Comparison of ENCODE assay signal across 8 mouse cellular contexts in genomic region chr4:152328691-152329090, GRCm38 (mm10). TPM values are rescaled to one million over a fixed set of nuclear protein-coding genes. Genes with fewer than 3 reads are reported as not detected.
A peak's percentile ranks its signal among the peaks of the same experiment; 100 is the strongest.
DNase-seq lines count a peak whose midpoint lies in the region; ATAC-seq and TF ChIP-seq lines count a peak whose summit lies in the region.
"Had no signal": no experiment of that assay in that cellular context is flagged by ENCODE, and none has a peak within 500 bp of the region (broad histone marks: within the 10 kb centered on the region; RNA-seq: fewer than 3 reads in every experiment).

No protein-coding gene starts in this region.

- no peaks in the 10 kb centered on the region; the same call in 1 of the 2 replicates for H3K36me3 ChIP-seq in kidney, adult 2 months (ENCODE audit: control insufficient read depth, insufficient read depth, low read length)
- peaks cover 62% of the 10 kb centered on the region for H3K36me3 ChIP-seq in kidney, embryonic 14.5 days (ENCODE audit: control insufficient read depth, insufficient read depth, low read length)
- peaks cover 47 to 61% of the 10 kb centered on the region in 2 experiments for H3K36me3 ChIP-seq in CH12.LX (replicated peaks in 1 of 2; ENCODE audit: control insufficient read depth in 1 of 2, insufficient read depth in 1 of 2, low read length in 1 of 2)
- H3K36me3 ChIP-seq in limb, embryonic 10.5 days: peaks cover 68% of the 10 kb centered on the region
- H3K36me3 ChIP-seq in forebrain, embryonic 16.5 days (ENCODE audit: control insufficient read depth, insufficient read depth): peaks cover 26% of the 10 kb centered on the region

- TF ChIP-seq POLR2A in kidney, adult 2 months (IDR thresholded peaks at IDR 0.05; ENCODE audit: low read depth, low read length): no peak
- no peak for TF ChIP-seq POLR2A in CH12.LX (IDR thresholded peaks at IDR 0.05; ENCODE audit: low read depth, low read length)

- no peak for ATAC-seq in kidney, embryonic 14.5 days (ENCODE audit: low FRiP score, low TSS enrichment)
- ATAC-seq in forebrain, embryonic 16.5 days: no peak

- H3K4me2 ChIP-seq in kidney, embryonic 14.5 days (replicated peaks; ENCODE audit: low read depth, low read length): no peak overlapping the region
- H3K4me2 ChIP-seq in CH12.LX (ENCODE audit: insufficient read depth, low read depth, poor library complexity, severe bottlenecking): 0 out of 2 replicates have a peak overlapping the region, but pooled peaks have one; percentile 16
- H3K4me2 ChIP-seq in forebrain, embryonic 16.5 days (ENCODE audit: low read length): no peak overlapping the region
- H3K4me2 ChIP-seq: embryonic facial prominence, embryonic 13.5 days had no signal

- peak; percentile 30 for DNase-seq in kidney, adult 2 months
- peak; percentile 72 for DNase-seq in CH12.LX (ENCODE audit: extremely low read depth)
- peak; percentile 59 for DNase-seq in Muller cell, postnatal 12 days (ENCODE audit: inconsistent ontology term)
- peak; percentile 62 for DNase-seq in limb, embryonic 10.5 days (ENCODE audit: low spot score)
- peak; percentile 51 to 54 for DNase-seq in thymus, postnatal 36 days

- TF ChIP-seq CTCF in kidney, adult 2 months (conservative IDR thresholded peaks at IDR 0.05; ENCODE audit: insufficient read depth, insufficient read length, low read depth, low read length): peak; percentile 46
- peak; percentile 32 to 70; a peak in 3 of 4 replicates for TF ChIP-seq CTCF in CH12.LX (conservative IDR thresholded peaks at IDR 0.05 in 1 of 2, IDR thresholded peaks at IDR 0.05 in 1 of 2; ENCODE audit: low read depth in 2 of 2, low read length in 2 of 2)

- 74% methylated on average over 6 of the region's 6 CpGs for WGBS in kidney, adult 2 months
- 75% methylated on average over 6 of the region's 6 CpGs for WGBS in kidney, embryonic 14.5 days
- 76% methylated on average over 6 of the region's 6 CpGs for WGBS in limb, embryonic 10.5 days
- WGBS in forebrain, embryonic 16.5 days: 78% methylated on average over 6 of the region's 6 CpGs

- TF ChIP-seq EP300 in CH12.LX (IDR thresholded peaks at IDR 0.05; ENCODE audit: low read length): no peak

- dilution Hi-C loops in CH12.LX (cut with MboI; ENCODE audit: extremely low pct_ligation_motif_present, extremely low pct_unique_long_range_greater_than_20kb, low sequenced_read_pairs): no loop called here

- in situ Hi-C loops in CH12.LX (cut with MboI; ENCODE audit: low pct_ligation_motif_present, low pct_unique_long_range_greater_than_20kb, low sequenced_read_pairs): loop anchor here (5.0 kb wide), 1 partner anchor 109 kb away; no protein-coding TSS in a partner anchor

- peak; percentile 39 for TF ChIP-seq RAD21 in CH12.LX (IDR thresholded peaks at IDR 0.05; ENCODE audit: low read depth, low read length)

- no peak overlapping the region for H3K27ac ChIP-seq in kidney, adult 2 months (ENCODE audit: insufficient read depth, low read depth, low read length)
- no peak overlapping the region for H3K27ac ChIP-seq in kidney, embryonic 14.5 days (ENCODE audit: low read depth, low read length)
- H3K27ac ChIP-seq in CH12.LX (ENCODE audit: insufficient read depth, low read depth): peak overlapping the region; percentile 18; the same call in 1 of the 2 replicates
- H3K27ac ChIP-seq in limb, embryonic 10.5 days: no peak overlapping the region
- H3K27ac ChIP-seq in forebrain, embryonic 16.5 days (ENCODE audit: low read length): no peak overlapping the region
- H3K27ac ChIP-seq: embryonic facial prominence, embryonic 13.5 days had no signal

- H3K9ac ChIP-seq in kidney, embryonic 14.5 days (ENCODE audit: low read depth, low read length): no peak overlapping the region
- H3K9ac ChIP-seq in CH12.LX (ENCODE audit: insufficient read depth, low read depth): no peak overlapping the region
- H3K9ac ChIP-seq in forebrain, embryonic 16.5 days (replicated peaks; ENCODE audit: low read depth, low read length): no peak overlapping the region
- H3K9ac ChIP-seq: embryonic facial prominence, embryonic 13.5 days had no signal

- peaks cover 13% of the 10 kb centered on the region for H3K4me1 ChIP-seq in kidney, adult 2 months (ENCODE audit: control insufficient read depth, insufficient read depth, low read length)
- peaks cover 9% of the 10 kb centered on the region for H3K4me1 ChIP-seq in kidney, embryonic 14.5 days (ENCODE audit: control insufficient read depth, insufficient read depth, low read length)
- peaks cover 3 to 57% of the 10 kb centered on the region in 2 experiments; a peak in 3 of 4 replicates for H3K4me1 ChIP-seq in CH12.LX (ENCODE audit: control insufficient read depth in 1 of 2, insufficient read depth in 2 of 2)
- peaks cover 21% of the 10 kb centered on the region for H3K4me1 ChIP-seq in limb, embryonic 10.5 days
- peaks cover 21% of the 10 kb centered on the region for H3K4me1 ChIP-seq in forebrain, embryonic 16.5 days (replicated peaks; ENCODE audit: control insufficient read depth, insufficient read depth, low read length)

- no peak overlapping the region for H3K4me3 ChIP-seq in kidney, adult 2 months (ENCODE audit: insufficient read depth, low read depth, low read length)
- H3K4me3 ChIP-seq in kidney, embryonic 14.5 days (ENCODE audit: low read length): no peak overlapping the region
- H3K4me3 ChIP-seq in CH12.LX (replicated peaks in 1 of 3; ENCODE audit: low read depth in 2 of 3, low read length in 2 of 3, poor library complexity in 1 of 3): peak overlapping the region in 1 of 3 experiments; percentile 30
- H3K4me3 ChIP-seq in limb, embryonic 10.5 days: no peak overlapping the region
- H3K4me3 ChIP-seq in forebrain, embryonic 16.5 days (replicated peaks; ENCODE audit: low read length): no peak overlapping the region
- H3K4me3 ChIP-seq: embryonic facial prominence, embryonic 13.5 days had no signal

- no peaks in the 10 kb centered on the region for H3K9me3 ChIP-seq in kidney, embryonic 14.5 days (ENCODE audit: control insufficient read depth, low read length)
- peaks cover 3% of the 10 kb centered on the region for H3K9me3 ChIP-seq in CH12.LX (replicated peaks; ENCODE audit: low read length)
- H3K9me3 ChIP-seq in limb, embryonic 10.5 days (replicated peaks): no peaks in the 10 kb centered on the region
- no peaks in the 10 kb centered on the region for H3K9me3 ChIP-seq in forebrain, embryonic 16.5 days (ENCODE audit: control insufficient read depth, low read length)
- H3K9me3 ChIP-seq: embryonic facial prominence, embryonic 13.5 days had no signal

- no peaks in the 10 kb centered on the region for H3K27me3 ChIP-seq in kidney, adult 2 months (replicated peaks; ENCODE audit: control insufficient read depth, insufficient read depth, low read length)
- no peaks in the 10 kb centered on the region for H3K27me3 ChIP-seq in kidney, embryonic 14.5 days (ENCODE audit: control insufficient read depth, insufficient read depth, low read length)
- H3K27me3 ChIP-seq in CH12.LX (replicated peaks): no peaks in the 10 kb centered on the region
- H3K27me3 ChIP-seq in limb, embryonic 10.5 days (ENCODE audit: low read depth, poor library complexity, severe bottlenecking): no peaks in the 10 kb centered on the region
- H3K27me3 ChIP-seq in forebrain, embryonic 16.5 days (replicated peaks; ENCODE audit: control insufficient read depth, insufficient read depth, low read length): no peaks in the 10 kb centered on the region
- H3K27me3 ChIP-seq: embryonic facial prominence, embryonic 13.5 days had no signal

- H3K79me2 ChIP-seq in CH12.LX (replicated peaks; ENCODE audit: control insufficient read depth, extremely low read depth, insufficient read depth, poor library complexity, severe bottlenecking): peaks cover 57% of the 10 kb centered on the region

RNA-seq across cellular contexts. Expression of gene Rpl22, which starts 3.1 kb away (rescaled TPM):
- polyA plus RNA-seq in kidney, adult 2 months (2012; rRNA removed): 45.4 and 90.1 TPM in 2 replicates
- 475 and 692 TPM in 2 replicates for polyA plus RNA-seq in kidney, embryonic 14.5 days (2014; fragmentation: Nextera tagmentation; extraction: Ambion mirVana)
- total RNA-seq in CH12.LX (2012; rRNA removed) (1,590 and 1,720 TPM in 2 replicates), CH12.LX (2014; rRNA removed) (1,936 and 1,966 TPM in 2 replicates)
- 1,935 and 2,300 TPM in 2 replicates for polyA plus RNA-seq in CH12.LX (2012; ENCODE audit: insufficient read length, low read depth)
- 352 and 417 TPM in 2 replicates for polyA plus RNA-seq in limb, embryonic 10.5 days (2016; fragmentation: Nextera tagmentation; extraction: Ambion mirVana)
- 173 and 196 TPM in 2 replicates for polyA plus RNA-seq in forebrain, embryonic 16.5 days (2015; fragmentation: Nextera tagmentation; extraction: Ambion mirVana)

RNA-seq across cellular contexts. Expression of gene Chd5, which starts 9.8 kb away (rescaled TPM):
- 0.16 and 0.34 TPM in 2 replicates for polyA plus RNA-seq in kidney, adult 2 months (2012; rRNA removed)
- 0.03 and 0.04 TPM in 2 replicates for polyA plus RNA-seq in kidney, embryonic 14.5 days (2014; fragmentation: Nextera tagmentation; extraction: Ambion mirVana)
- total RNA-seq in CH12.LX (2012; rRNA removed) (0.88 and 3.4 TPM in 2 replicates), CH12.LX (2014; rRNA removed) (0.44 and 0.49 TPM in 2 replicates)
- 1.2 and 2.7 TPM in 2 replicates for polyA plus RNA-seq in CH12.LX (2012; ENCODE audit: insufficient read length, low read depth)
- 0.01 and 0.03 TPM in 2 replicates for polyA plus RNA-seq in limb, embryonic 10.5 days (2016; fragmentation: Nextera tagmentation; extraction: Ambion mirVana)
- polyA plus RNA-seq in forebrain, embryonic 16.5 days (2015; fragmentation: Nextera tagmentation; extraction: Ambion mirVana): 26.4 and 33.5 TPM in 2 replicates

RNA-seq across cellular contexts. Expression of gene Rnf207, which starts 9.9 kb away (rescaled TPM):
- polyA plus RNA-seq in kidney, adult 2 months (2012; rRNA removed): 0.19 and 0.67 TPM in 2 replicates
- polyA plus RNA-seq in kidney, embryonic 14.5 days (2014; fragmentation: Nextera tagmentation; extraction: Ambion mirVana): 1.1 TPM in 2 replicates
- total RNA-seq in CH12.LX (2012; rRNA removed) (0.21 and 0.51 TPM in 2 replicates), CH12.LX (2014; rRNA removed) (not detected in 2 replicates)
- not detected in 2 replicates for polyA plus RNA-seq in CH12.LX (2012; ENCODE audit: insufficient read length, low read depth)
- 0.70 and 1.1 TPM in 2 replicates for polyA plus RNA-seq in limb, embryonic 10.5 days (2016; fragmentation: Nextera tagmentation; extraction: Ambion mirVana)
- 2.4 and 4.0 TPM in 2 replicates for polyA plus RNA-seq in forebrain, embryonic 16.5 days (2015; fragmentation: Nextera tagmentation; extraction: Ambion mirVana)

RNA-seq across cellular contexts. Expression of gene Icmt, which starts 31.7 kb away (rescaled TPM):
- 31.2 and 32.5 TPM in 2 replicates for polyA plus RNA-seq in kidney, adult 2 months (2012; rRNA removed)
- polyA plus RNA-seq in kidney, embryonic 14.5 days (2014; fragmentation: Nextera tagmentation; extraction: Ambion mirVana): 14.7 and 28.1 TPM in 2 replicates
- 21.5 and 27.4 TPM in 2 replicates for total RNA-seq in CH12.LX (2012; rRNA removed)
- total RNA-seq in CH12.LX (2014; rRNA removed): 17.8 and 18.5 TPM in 2 replicates
- 24.2 and 29.8 TPM in 2 replicates for polyA plus RNA-seq in CH12.LX (2012; ENCODE audit: insufficient read length, low read depth)
- 31.4 and 33.9 TPM in 2 replicates for polyA plus RNA-seq in limb, embryonic 10.5 days (2016; fragmentation: Nextera tagmentation; extraction: Ambion mirVana)
- polyA plus RNA-seq in forebrain, embryonic 16.5 days (2015; fragmentation: Nextera tagmentation; extraction: Ambion mirVana): 20.7 and 21.3 TPM in 2 replicates

RNA-seq across cellular contexts. Expression of gene Hes3, which starts 37.2 kb away (rescaled TPM):
- not detected in 2 replicates for polyA plus RNA-seq in kidney, adult 2 months (2012; rRNA removed)
- not detected in 2 replicates for polyA plus RNA-seq in kidney, embryonic 14.5 days (2014; fragmentation: Nextera tagmentation; extraction: Ambion mirVana)
- total RNA-seq in CH12.LX (2012; rRNA removed) (0.13 and 0.21 TPM in 2 replicates), CH12.LX (2014; rRNA removed) (not detected in 2 replicates)
- 0.17 TPM in 1 of 2 replicates, not detected in the other for polyA plus RNA-seq in CH12.LX (2012; ENCODE audit: insufficient read length, low read depth)
- polyA plus RNA-seq in limb, embryonic 10.5 days (2016; fragmentation: Nextera tagmentation; extraction: Ambion mirVana): not detected in 2 replicates
- polyA plus RNA-seq in forebrain, embryonic 16.5 days (2015; fragmentation: Nextera tagmentation; extraction: Ambion mirVana): not detected in 2 replicates
- polyA plus RNA-seq: embryonic facial prominence, embryonic 13.5 days had no signal
